ENCODE assay signal across 8 mouse cellular contexts in the genomic region with DNA sequence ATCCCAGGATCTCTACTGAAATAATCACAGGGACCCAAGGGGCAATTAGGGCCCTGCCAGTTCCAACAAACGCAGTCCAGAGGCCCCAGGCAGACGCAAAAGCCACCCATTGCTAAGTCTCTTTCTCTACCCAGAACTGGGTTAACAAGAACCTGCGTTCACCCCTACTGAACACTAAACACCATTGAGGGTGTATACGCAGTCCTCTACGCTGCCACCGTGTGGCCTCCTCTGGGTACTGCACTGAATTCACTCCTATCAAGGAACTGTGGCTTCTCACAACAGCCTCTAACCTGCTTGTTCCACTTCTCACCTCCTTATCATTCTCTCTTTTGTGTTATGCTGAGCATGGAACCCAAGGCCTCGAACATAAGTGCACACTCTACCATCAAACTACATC. TPM values are rescaled to one million over a fixed set of nuclear protein-coding genes. Genes with fewer than 3 reads are reported as not detected.
DNase-seq lines count a peak whose midpoint lies in the region; ATAC-seq and TF ChIP-seq lines count a peak whose summit lies in the region.
"Had no signal": no experiment of that assay in that cellular context is flagged by ENCODE, and none has a peak within 500 bp of the region (broad histone marks: within the 10 kb centered on the region; RNA-seq: fewer than 3 reads in every experiment).

No protein-coding gene starts in this region.

- WGBS in forebrain, embryonic 12.5 days = 2% methylated on average over 7 of the region's 7 CpGs
- WGBS in hindbrain, embryonic 14.5 days = under 1% methylated on average over 7 of the region's 7 CpGs

- H3K9me3 ChIP-seq in G1E (replicated peaks) = no peaks in the 10 kb centered on the region
- H3K9me3 ChIP-seq in forebrain, embryonic 12.5 days = no peaks in the 10 kb centered on the region
- no peaks in the 10 kb centered on the region for H3K9me3 ChIP-seq in hindbrain, embryonic 14.5 days (ENCODE audit: control insufficient read depth, low read length)

- H3K4me3 ChIP-seq in G1E (ENCODE audit: low read depth, low read length) = no peak overlapping the region
- H3K4me3 ChIP-seq in forebrain, embryonic 12.5 days (replicated peaks) = no peak overlapping the region
- no peak overlapping the region for H3K4me3 ChIP-seq in hindbrain, embryonic 14.5 days (replicated peaks; ENCODE audit: low read length)
- H3K4me3 ChIP-seq: limb, embryonic 12.5 days had no signal

- H3K4me2 ChIP-seq in forebrain, embryonic 12.5 days = no peak overlapping the region
- H3K4me2 ChIP-seq in hindbrain, embryonic 14.5 days (replicated peaks) = no peak overlapping the region
- H3K4me2 ChIP-seq: limb, embryonic 12.5 days had no signal

- peak; percentile 87 for TF ChIP-seq CTCF in G1E (IDR thresholded peaks at IDR 0.05; ENCODE audit: low read depth, low read length)

- H3K27me3 ChIP-seq in G1E (ENCODE audit: insufficient read depth, low read length) = peaks cover 16% of the 10 kb centered on the region; the same call in 1 of the 2 replicates
- H3K27me3 ChIP-seq in forebrain, embryonic 12.5 days = peaks cover 33% of the 10 kb centered on the region; the same call in 1 of the 2 replicates
- H3K27me3 ChIP-seq in hindbrain, embryonic 14.5 days (ENCODE audit: control insufficient read depth, insufficient read depth, low read length) = peaks cover 4% of the 10 kb centered on the region; the same call in 1 of the 2 replicates

- peak; percentile 61 for DNase-seq in G1E (ENCODE audit: low spot score)
- DNase-seq in brain, adult 2 months (ENCODE audit: low read depth, low spot score) = peak; percentile 88
- peak; percentile 97 for DNase-seq in hindbrain, embryonic 14.5 days (ENCODE audit: low spot score)
- DNase-seq in left cerebral cortex, adult 8-10 months (ENCODE audit: low spot score in 2 of 2) = peak; percentile 50 to 74
- DNase-seq in right cerebral cortex, postnatal 36 days (ENCODE audit: low spot score in 2 of 2) = peak; percentile 58 to 59

- H3K36me3 ChIP-seq in G1E (replicated peaks) = no peaks in the 10 kb centered on the region
- no peaks in the 10 kb centered on the region for H3K36me3 ChIP-seq in forebrain, embryonic 12.5 days (replicated peaks)
- H3K36me3 ChIP-seq in hindbrain, embryonic 14.5 days (replicated peaks; ENCODE audit: control insufficient read depth, insufficient read depth) = no peaks in the 10 kb centered on the region
- H3K36me3 ChIP-seq: limb, embryonic 12.5 days had no signal

- H3K27ac ChIP-seq in forebrain, embryonic 12.5 days = no peak overlapping the region
- H3K27ac ChIP-seq in hindbrain, embryonic 14.5 days = no peak overlapping the region
- H3K27ac ChIP-seq: limb, embryonic 12.5 days had no signal

- ATAC-seq in G1E (ENCODE audit: extremely low read depth, insufficient number of reproducible peaks, low FRiP score, poor library complexity, severe bottlenecking) = peak; percentile 45; the same call in 1 of the 2 replicates
- ATAC-seq in forebrain, embryonic 12.5 days (ENCODE audit: low FRiP score) = peak; percentile 24; the same call in 1 of the 2 replicates
- ATAC-seq in hindbrain, embryonic 14.5 days (ENCODE audit: low FRiP score) = peak; percentile 56
- peak; percentile 84 for ATAC-seq in megakaryocyte progenitor cell, adult 5-6 weeks (replicated peaks; ENCODE audit: poor library complexity)

- peaks cover 3% of the 10 kb centered on the region; the same call in 1 of the 2 replicates for H3K4me1 ChIP-seq in G1E (ENCODE audit: insufficient read depth, low read depth, low read length)
- peaks cover 17% of the 10 kb centered on the region for H3K4me1 ChIP-seq in forebrain, embryonic 12.5 days
- peaks cover 2% of the 10 kb centered on the region; the same call in 1 of the 2 replicates for H3K4me1 ChIP-seq in hindbrain, embryonic 14.5 days (replicated peaks; ENCODE audit: control insufficient read depth, insufficient read depth, low read length)

- H3K9ac ChIP-seq in forebrain, embryonic 12.5 days = no peak overlapping the region
- H3K9ac ChIP-seq in hindbrain, embryonic 14.5 days = no peak overlapping the region
- H3K9ac ChIP-seq: limb, embryonic 12.5 days had no signal

RNA-seq across cellular contexts. Expression of a gene that starts 19.3 kb away (rescaled TPM):
- total RNA-seq in G1E (2014; fragmentation: Nextera tagmentation) (not detected in 2 replicates), G1E (2017) (0.29 and 0.38 TPM in 2 replicates)
- 0.05 and 0.06 TPM in 2 replicates for polyA plus RNA-seq in G1E (2012)
- 31.6 and 33.9 TPM in 2 replicates for polyA plus RNA-seq in forebrain, embryonic 12.5 days (2016; fragmentation: Nextera tagmentation; extraction: Ambion mirVana)
- 21.7 and 22.1 TPM in 2 replicates for polyA plus RNA-seq in hindbrain, embryonic 14.5 days (2014; fragmentation: Nextera tagmentation; extraction: Ambion mirVana)
- total RNA-seq in left cerebral cortex, adult 8-10 months (2022) = 100 to 1,000 TPM; 277 to 320 (median 278) TPM
- 103 and 106 TPM in 2 replicates for total RNA-seq in megakaryocyte progenitor cell, adult 5-6 weeks (2015)
- 104 and 113 TPM in 2 replicates for total RNA-seq in megakaryocyte progenitor cell, adult 5-6 weeks (2017)

Comparison
In these comparisons a context has a peak if more than half of its experiments do, and no peak if none do; other contexts are left out.
1. ATAC-seq: peak in every context shown above with its lines; median percentile 84 in megakaryocyte progenitor cell, adult 5-6 weeks; 56 in hindbrain, embryonic 14.5 days; 45 in G1E; 24 in forebrain, embryonic 12.5 days.
2. RNA of a gene that starts 19.3 kb away (total RNA-seq): 277 to 320 TPM in left cerebral cortex, adult 8-10 months and 103 to 113 TPM in megakaryocyte progenitor cell, adult 5-6 weeks; 0.29 to 0.38 TPM in G1E; every median in the first group is over 10 times any median in the second.
3. Peak in every context shown above with its lines, with median percentiles within 50 percentile points of each other: DNase-seq.